19 mouse cellular contexts compared by ENCODE assay signal in genomic region chr5:43392908-43393545, GRCm38 (mm10).
DNase-seq lines count a peak whose midpoint lies in the region; ATAC-seq and TF ChIP-seq lines count a peak whose summit lies in the region.
"Had no signal": no experiment of that assay in that cellular context is flagged by ENCODE, and none has a peak within 500 bp of the region (broad histone marks: within the 10 kb centered on the region; RNA-seq: fewer than 3 reads in every experiment).

No protein-coding gene starts in this region.

- no peaks in the 10 kb centered on the region for H3K79me2 ChIP-seq in CH12.LX (replicated peaks; ENCODE audit: control insufficient read depth, extremely low read depth, insufficient read depth, poor library complexity, severe bottlenecking)

- 55% methylated on average over 8 of the region's 8 CpGs for WGBS in forebrain, embryonic 16.5 days
- WGBS in forebrain, embryonic 12.5 days = 81% methylated on average over 8 of the region's 8 CpGs
- WGBS in heart, embryonic 10.5 days = 65% methylated on average over 8 of the region's 8 CpGs

- H3K4me1 ChIP-seq in forebrain, embryonic 16.5 days (replicated peaks; ENCODE audit: control insufficient read depth, insufficient read depth, low read length) = peaks cover 5% of the 10 kb centered on the region; the same call in 1 of the 2 replicates
- H3K4me1 ChIP-seq in forebrain, embryonic 12.5 days = no peaks in the 10 kb centered on the region
- peaks cover 0 to 12% of the 10 kb centered on the region in 2 experiments; a peak in 2 of 4 replicates for H3K4me1 ChIP-seq in CH12.LX (ENCODE audit: control insufficient read depth in 1 of 2, insufficient read depth in 2 of 2)
- no peaks in the 10 kb centered on the region for H3K4me1 ChIP-seq in heart, embryonic 10.5 days
- H3K4me1 ChIP-seq: embryonic facial prominence, embryonic 15.5 days; forebrain, embryonic 13.5 days; limb, embryonic 13.5 days had no signal

- dilution Hi-C loops in CH12.LX (cut with MboI; ENCODE audit: extremely low pct_ligation_motif_present, extremely low pct_unique_long_range_greater_than_20kb, low sequenced_read_pairs) = no loop called here

- H3K4me2 ChIP-seq in forebrain, embryonic 16.5 days (ENCODE audit: low read length) = no peak overlapping the region
- no peak overlapping the region for H3K4me2 ChIP-seq in forebrain, embryonic 12.5 days
- no peak overlapping the region for H3K4me2 ChIP-seq in CH12.LX (ENCODE audit: insufficient read depth, low read depth, poor library complexity, severe bottlenecking)
- H3K4me2 ChIP-seq: embryonic facial prominence, embryonic 15.5 days; forebrain, embryonic 13.5 days; limb, embryonic 13.5 days had no signal

- no peak for TF ChIP-seq CTCF in CH12.LX (conservative IDR thresholded peaks at IDR 0.05 in 1 of 2, IDR thresholded peaks at IDR 0.05 in 1 of 2; ENCODE audit: low read depth in 2 of 2, low read length in 2 of 2)

- TF ChIP-seq RAD21 in CH12.LX (IDR thresholded peaks at IDR 0.05; ENCODE audit: low read depth, low read length) = no peak

- in situ Hi-C loops in CH12.LX (cut with MboI; ENCODE audit: low pct_ligation_motif_present, low pct_unique_long_range_greater_than_20kb, low sequenced_read_pairs) = no loop called here

- no peak overlapping the region for H3K27ac ChIP-seq in forebrain, embryonic 16.5 days (ENCODE audit: low read length)
- H3K27ac ChIP-seq in forebrain, embryonic 12.5 days = no peak overlapping the region
- H3K27ac ChIP-seq in CH12.LX (ENCODE audit: insufficient read depth, low read depth) = no peak overlapping the region
- no peak overlapping the region for H3K27ac ChIP-seq in heart, embryonic 10.5 days
- H3K27ac ChIP-seq: embryonic facial prominence, embryonic 15.5 days; forebrain, embryonic 13.5 days; gastrocnemius, adult 2 months; kidney, postnatal 0 days; limb, embryonic 13.5 days; liver, embryonic 14.5 days; stomach, postnatal 0 days had no signal

- no peaks in the 10 kb centered on the region for H3K27me3 ChIP-seq in forebrain, embryonic 16.5 days (replicated peaks; ENCODE audit: control insufficient read depth, insufficient read depth, low read length)
- no peaks in the 10 kb centered on the region for H3K27me3 ChIP-seq in forebrain, embryonic 12.5 days
- no peaks in the 10 kb centered on the region for H3K27me3 ChIP-seq in CH12.LX (replicated peaks)
- no peaks in the 10 kb centered on the region for H3K27me3 ChIP-seq in heart, embryonic 10.5 days (ENCODE audit: insufficient read depth, poor library complexity, severe bottlenecking)
- H3K27me3 ChIP-seq: embryonic facial prominence, embryonic 15.5 days; forebrain, embryonic 13.5 days; limb, embryonic 13.5 days had no signal

- H3K36me3 ChIP-seq in forebrain, embryonic 16.5 days (ENCODE audit: control insufficient read depth, insufficient read depth) = no peaks in the 10 kb centered on the region
- no peaks in the 10 kb centered on the region for H3K36me3 ChIP-seq in forebrain, embryonic 12.5 days (replicated peaks)
- no peaks in the 10 kb centered on the region for H3K36me3 ChIP-seq in CH12.LX (replicated peaks in 1 of 2; ENCODE audit: control insufficient read depth in 1 of 2, insufficient read depth in 1 of 2, low read length in 1 of 2)
- H3K36me3 ChIP-seq in heart, embryonic 10.5 days = no peaks in the 10 kb centered on the region
- H3K36me3 ChIP-seq: embryonic facial prominence, embryonic 15.5 days; limb, embryonic 13.5 days had no signal

- no peak overlapping the region for H3K4me3 ChIP-seq in forebrain, embryonic 16.5 days (replicated peaks; ENCODE audit: low read length)
- no peak overlapping the region for H3K4me3 ChIP-seq in forebrain, embryonic 12.5 days (replicated peaks)
- no peak overlapping the region for H3K4me3 ChIP-seq in CH12.LX (replicated peaks in 1 of 3; ENCODE audit: low read depth in 2 of 3, low read length in 2 of 3, poor library complexity in 1 of 3)
- H3K4me3 ChIP-seq in heart, embryonic 10.5 days = no peak overlapping the region
- H3K4me3 ChIP-seq: embryonic facial prominence, embryonic 15.5 days; forebrain, embryonic 13.5 days; gastrocnemius, adult 2 months; limb, embryonic 13.5 days; myocyte had no signal

- no peaks in the 10 kb centered on the region for H3K9me3 ChIP-seq in forebrain, embryonic 16.5 days (ENCODE audit: control insufficient read depth, low read length)
- H3K9me3 ChIP-seq in forebrain, embryonic 12.5 days = no peaks in the 10 kb centered on the region
- no peaks in the 10 kb centered on the region for H3K9me3 ChIP-seq in CH12.LX (replicated peaks; ENCODE audit: low read length)
- H3K9me3 ChIP-seq in heart, embryonic 10.5 days = no peaks in the 10 kb centered on the region
- H3K9me3 ChIP-seq: embryonic facial prominence, embryonic 15.5 days; forebrain, embryonic 13.5 days; limb, embryonic 13.5 days had no signal

- no peak for TF ChIP-seq EP300 in CH12.LX (IDR thresholded peaks at IDR 0.05; ENCODE audit: low read length)

- ATAC-seq in forebrain, embryonic 16.5 days = peak; percentile 58; the same call in 1 of the 2 replicates
- no peak for ATAC-seq in forebrain, embryonic 12.5 days (ENCODE audit: low FRiP score)
- ATAC-seq: forebrain, embryonic 13.5 days; intestine, postnatal 0 days; lung, postnatal 0 days had no signal

- TF ChIP-seq POLR2A in CH12.LX (IDR thresholded peaks at IDR 0.05; ENCODE audit: low read depth, low read length) = no peak

- no peak overlapping the region for H3K9ac ChIP-seq in forebrain, embryonic 16.5 days (replicated peaks; ENCODE audit: low read depth, low read length)
- H3K9ac ChIP-seq in forebrain, embryonic 12.5 days = no peak overlapping the region
- H3K9ac ChIP-seq in CH12.LX (ENCODE audit: insufficient read depth, low read depth) = no peak overlapping the region
- H3K9ac ChIP-seq: embryonic facial prominence, embryonic 15.5 days; forebrain, embryonic 13.5 days; limb, embryonic 13.5 days; liver, embryonic 14.5 days had no signal

- DNase-seq in layer of hippocampus, adult 9-11 months = peak; percentile 67
- DNase-seq in layer of hippocampus, adult 9-10 months (ENCODE audit: low spot score) = no peak
- peak; percentile 9 for DNase-seq in CH12.LX (ENCODE audit: extremely low read depth)
- peak; percentile 14 for DNase-seq in fibroblast of lung, adult 2 months (ENCODE audit: low read depth)
- no peak for DNase-seq in lung, adult 18-20 months
- DNase-seq in heart, embryonic 10.5 days (ENCODE audit: low spot score) = no peak
- DNase-seq: adrenal gland, postnatal 36 days; gastrocnemius, adult 2 months had no signal

TF ChIP-seq in CH12.LX, 34 proteins besides CTCF, POLR2A, EP300 and RAD21:
- TF ChIP-seq MEF2A (IDR thresholded peaks at IDR 0.05; ENCODE audit: borderline replicate concordance, low read depth, low read length) (peak; percentile 46; the same call in 1 of the 2 replicates), ZNF384 (IDR thresholded peaks at IDR 0.05; ENCODE audit: low read depth, low read length) (no peak)

Comparison
In these comparisons a context has a peak if more than half of its experiments do, and no peak if none do; other contexts are left out.
1. DNase-seq: peak in layer of hippocampus, adult 9-11 months (single experiment), CH12.LX (single experiment) and fibroblast of lung, adult 2 months (single experiment); none in layer of hippocampus, adult 9-10 months (single experiment), lung, adult 18-20 months (0 of 2) and heart, embryonic 10.5 days (single experiment).